14 mouse cellular contexts compared by ENCODE assay signal in genomic region chr11:67860743-67861398, GRCm38 (mm10).
DNase-seq lines count a peak whose midpoint lies in the region; ATAC-seq and TF ChIP-seq lines count a peak whose summit lies in the region.
"Had no signal": no experiment of that assay in that cellular context is flagged by ENCODE, and none has a peak within 500 bp of the region (broad histone marks: within the 10 kb centered on the region; RNA-seq: fewer than 3 reads in every experiment).

No protein-coding gene starts in this region.

- no peaks in the 10 kb centered on the region for H3K27me3 ChIP-seq in heart, adult 2 months (ENCODE audit: control insufficient read depth, insufficient read depth, low read length)
- no peaks in the 10 kb centered on the region for H3K27me3 ChIP-seq in kidney, postnatal 0 days (ENCODE audit: insufficient read depth, low read length)
- no peaks in the 10 kb centered on the region for H3K27me3 ChIP-seq in intestine, postnatal 0 days (replicated peaks; ENCODE audit: control insufficient read depth, insufficient read depth, low read length)

- intact Hi-C loops in heart, adult 2 months (cut with DNase I): no loop called here
- intact Hi-C loops in heart, postnatal 14 days (cut with DNase I): no loop called here

- no peak for TF ChIP-seq POLR2A in heart, adult 2 months (IDR thresholded peaks at IDR 0.05; ENCODE audit: insufficient read depth, low read depth, low read length)

- H3K9ac ChIP-seq in heart, adult 2 months (ENCODE audit: low read depth, low read length): no peak overlapping the region
- no peak overlapping the region for H3K9ac ChIP-seq in kidney, postnatal 0 days (ENCODE audit: low read depth, low read length)
- H3K9ac ChIP-seq in ES-E14 (ENCODE audit: insufficient read depth, low read depth, low read length, poor library complexity, severe bottlenecking): no peak overlapping the region
- H3K9ac ChIP-seq in intestine, postnatal 0 days (ENCODE audit: low read depth, low read length): no peak overlapping the region
- H3K9ac ChIP-seq: liver, embryonic 14.5 days had no signal

- 64% methylated on average over 7 of the region's 7 CpGs for WGBS in heart, adult 2 months
- WGBS in kidney, postnatal 0 days: 56% methylated on average over 7 of the region's 7 CpGs
- 35% methylated on average over 7 of the region's 7 CpGs for WGBS in intestine, postnatal 0 days

- no peaks in the 10 kb centered on the region for H3K4me1 ChIP-seq in heart, adult 2 months (ENCODE audit: control insufficient read depth, insufficient read depth, low read length)
- H3K4me1 ChIP-seq in kidney, postnatal 0 days (replicated peaks; ENCODE audit: insufficient read depth, low read length): peaks cover 11% of the 10 kb centered on the region; the same call in 1 of the 2 replicates
- H3K4me1 ChIP-seq in ES-E14 (ENCODE audit: control insufficient read depth in 2 of 2, insufficient read depth in 2 of 2, low read length in 2 of 2, poor library complexity in 1 of 2): peaks cover 2 to 12% of the 10 kb centered on the region in 2 experiments; a peak in 2 of 4 replicates
- peaks cover 14% of the 10 kb centered on the region; the same call in 1 of the 2 replicates for H3K4me1 ChIP-seq in intestine, postnatal 0 days (replicated peaks; ENCODE audit: control insufficient read depth, insufficient read depth, low read length)

- no peaks in the 10 kb centered on the region for H3K9me3 ChIP-seq in kidney, postnatal 0 days (replicated peaks; ENCODE audit: low read length)
- H3K9me3 ChIP-seq in ES-E14 (ENCODE audit: control insufficient read depth, insufficient read depth, low read depth, low read length): no peaks in the 10 kb centered on the region
- H3K9me3 ChIP-seq in intestine, postnatal 0 days (ENCODE audit: control insufficient read depth): no peaks in the 10 kb centered on the region

- H3K4me2 ChIP-seq in kidney, postnatal 0 days (ENCODE audit: low read length): no peak overlapping the region
- H3K4me2 ChIP-seq in intestine, postnatal 0 days (replicated peaks; ENCODE audit: low read depth): peak overlapping the region; percentile 45

- no peak overlapping the region for H3K4me3 ChIP-seq in heart, adult 2 months
- H3K4me3 ChIP-seq in kidney, postnatal 0 days (replicated peaks; ENCODE audit: low read depth, low read length): no peak overlapping the region
- H3K4me3 ChIP-seq in ES-E14 (ENCODE audit: insufficient read depth in 1 of 2, low read depth in 1 of 2, low read length in 2 of 2, poor library complexity in 1 of 2, severe bottlenecking in 1 of 2): no peak overlapping the region
- H3K4me3 ChIP-seq in intestine, postnatal 0 days (ENCODE audit: low read depth, low read length): no peak overlapping the region
- no peak overlapping the region for H3K4me3 ChIP-seq in layer of hippocampus, adult 2 months

- no peaks in the 10 kb centered on the region for H3K79me2 ChIP-seq in heart, adult 2 months (replicated peaks; ENCODE audit: control insufficient read depth, insufficient read depth, low read length)

- TF ChIP-seq CTCF in heart, adult 2 months (IDR thresholded peaks at IDR 0.05): no peak
- TF ChIP-seq CTCF in kidney, postnatal 0 days (IDR thresholded peaks at IDR 0.05; ENCODE audit: low read depth): no peak
- no peak for TF ChIP-seq CTCF in intestine, postnatal 0 days (IDR thresholded peaks at IDR 0.05; ENCODE audit: low read depth)
- no peak for TF ChIP-seq CTCF in layer of hippocampus, adult 2 months (conservative IDR thresholded peaks at IDR 0.05)

- no peak for TF ChIP-seq EP300 in heart, adult 2 months (IDR thresholded peaks at IDR 0.05; ENCODE audit: insufficient read depth, low read depth, low read length)

- H3K27ac ChIP-seq in heart, adult 2 months: peak overlapping the region; percentile 33; the same call in 1 of the 2 replicates
- peak overlapping the region; percentile 42; the same call in 1 of the 2 replicates for H3K27ac ChIP-seq in kidney, postnatal 0 days
- H3K27ac ChIP-seq in ES-E14 (ENCODE audit: insufficient read depth, low read depth, low read length, poor library complexity, severe bottlenecking): no peak overlapping the region
- peak overlapping the region; percentile 52 for H3K27ac ChIP-seq in intestine, postnatal 0 days (ENCODE audit: low read depth, low read length)
- no peak overlapping the region for H3K27ac ChIP-seq in layer of hippocampus, adult 2 months
- H3K27ac ChIP-seq: liver, embryonic 14.5 days had no signal

- no peak for DNase-seq in heart, adult 2 months
- no peak for DNase-seq in heart, postnatal 14 days
- DNase-seq in kidney, postnatal 0 days (ENCODE audit: low spot score): no peak
- DNase-seq in kidney, adult 18-20 months: no peak
- DNase-seq in ES-E14 (ENCODE audit: low read depth, low spot score): peak; percentile 8
- no peak for DNase-seq in frontal cortex, postnatal 10 days (ENCODE audit: low spot score in 2 of 2)
- no peak for DNase-seq in layer of hippocampus, adult 2 months (ENCODE audit: low spot score in 2 of 2)
- DNase-seq: cerebellum, adult 9-10 months; gastrocnemius, postnatal 14 days; right cerebral cortex, postnatal 25 days; thymus, postnatal 25 days had no signal

- in situ Hi-C loops in ES-E14 (cut with MboI; ENCODE audit: low sequenced_read_pairs in 2 of 2, unreplicated experiment in 2 of 2): no loop called here

- ATAC-seq in kidney, postnatal 0 days (replicated peaks; ENCODE audit: low FRiP score, low read depth): no peak
- peak; percentile 87 for ATAC-seq in intestine, postnatal 0 days
- ATAC-seq: forebrain, embryonic 14.5 days had no signal

- no peaks in the 10 kb centered on the region for H3K36me3 ChIP-seq in heart, adult 2 months (ENCODE audit: control insufficient read depth, insufficient read depth, low read length)
- H3K36me3 ChIP-seq in kidney, postnatal 0 days (ENCODE audit: insufficient read depth, low read length): no peaks in the 10 kb centered on the region
- peaks cover 6% of the 10 kb centered on the region; the same call in 1 of the 2 replicates for H3K36me3 ChIP-seq in ES-E14 (ENCODE audit: control insufficient read depth, insufficient read depth, low read length, poor library complexity, severe bottlenecking)
- H3K36me3 ChIP-seq in intestine, postnatal 0 days (ENCODE audit: control insufficient read depth, insufficient read depth): peaks cover 7% of the 10 kb centered on the region; the same call in 1 of the 2 replicates

TF ChIP-seq in ES-E14, 5 proteins besides CTCF, POLR2A, EP300 and RAD21:
- TF ChIP-seq ZNF384 (IDR thresholded peaks at IDR 0.05; ENCODE audit: low read depth, low read length) (no peak), MAFK (IDR thresholded peaks at IDR 0.05; ENCODE audit: insufficient read depth, low read depth, low read length) (0 out of 2 replicates have a peak, but pooled peaks have one; percentile 1)
TF ChIP-seq in ES-E14: peak in this region for 1.

Comparison
In these comparisons a context has a peak if more than half of its experiments do, and no peak if none do; other contexts are left out.
1. H3K27ac ChIP-seq: peak in heart, adult 2 months (single experiment), kidney, postnatal 0 days (single experiment) and intestine, postnatal 0 days (single experiment); none in ES-E14 (single experiment) and layer of hippocampus, adult 2 months (single experiment).